Mouse (Mus musculus) MEL (cell line): ENCODE measurements at regions not wholly inside any gene's neighbourhood (a gene's known extent, or its start where the extent isn't known, plus 50 kb on each side); places are given as distances from the start of the nearest gene placed in this dataset.

Source experiments
- BHLHE40 ChIP-seq: IDR thresholded peaks from 2 replicates; pipeline ENCODE4 v1.6.1; 2012; ENCODE audit warnings: low read depth, mild to moderate bottlenecking, inconsistent platforms, low read length, improper control_type of control experiment, borderline replicate concordance
- CHD2 ChIP-seq: IDR thresholded peaks from 2 replicates; pipeline ENCODE4 v1.6.1; 2011; ENCODE audit warnings: low read length, improper control_type of control experiment
- CTCF ChIP-seq, 3 experiments: IDR thresholded peaks in 2 of 3; conservative IDR thresholded peaks in 1 of 3; 2 replicates each; pipeline ENCODE4 v1.5.1; 2011 to 2012; ENCODE audit warnings: low read length in 3 of 3, low read depth in 2 of 3, mild to moderate bottlenecking in 2 of 3, improper control_type of control experiment in 1 of 3, inconsistent platforms in 1 of 3, mixed read lengths in 1 of 3, moderate library complexity in 1 of 3; ENCODE audit not compliant: control insufficient read depth in 1 of 3, insufficient read depth in 1 of 3, poor library complexity in 1 of 3, severe bottlenecking in 1 of 3
- EP300 ChIP-seq, 2 experiments: IDR thresholded peaks; 2 replicates each; pipeline ENCODE4 v1.6.1; 2011; ENCODE audit warnings: improper control_type of control experiment in 2 of 2, low read length in 2 of 2, low read depth in 1 of 2, mild to moderate bottlenecking in 1 of 2
- MAX ChIP-seq: IDR thresholded peaks from 2 replicates; pipeline ENCODE4 v1.6.1; 2011; ENCODE audit warnings: low read length, improper control_type of control experiment
- MYC ChIP-seq: IDR thresholded peaks from 2 replicates; pipeline ENCODE4 v1.6.1; 2011; ENCODE audit warnings: low read depth, mild to moderate bottlenecking, low read length, improper control_type of control experiment, moderate library complexity
- NELFE ChIP-seq: IDR thresholded peaks from 2 replicates; pipeline ENCODE4 v1.6.1; 2011; ENCODE audit warnings: low read depth, low read length, improper control_type of control experiment
- POLR2A ChIP-seq, 2 experiments: IDR thresholded peaks; 2 replicates each; pipeline ENCODE4 v1.6.1; 2011 to 2012; ENCODE audit warnings: low read length in 2 of 2, mild to moderate bottlenecking in 2 of 2, control low read depth in 1 of 2, improper control_type of control experiment in 1 of 2, low read depth in 1 of 2, moderate library complexity in 1 of 2; ENCODE audit not compliant: control insufficient read depth in 1 of 2, insufficient read depth in 1 of 2, poor library complexity in 1 of 2
- UBTF ChIP-seq: IDR thresholded peaks from 2 replicates; pipeline ENCODE4 v1.6.1; 2012; ENCODE audit warnings: low read depth, mild to moderate bottlenecking, inconsistent platforms, low read length, improper control_type of control experiment, moderate library complexity, borderline replicate concordance; ENCODE audit not compliant: insufficient read depth
- ZKSCAN1 ChIP-seq: IDR thresholded peaks from 2 replicates; pipeline ENCODE4 v1.6.1; 2012; ENCODE audit warnings: low read depth, mild to moderate bottlenecking, inconsistent platforms, low read length, improper control_type of control experiment, moderate library complexity

DNA sequence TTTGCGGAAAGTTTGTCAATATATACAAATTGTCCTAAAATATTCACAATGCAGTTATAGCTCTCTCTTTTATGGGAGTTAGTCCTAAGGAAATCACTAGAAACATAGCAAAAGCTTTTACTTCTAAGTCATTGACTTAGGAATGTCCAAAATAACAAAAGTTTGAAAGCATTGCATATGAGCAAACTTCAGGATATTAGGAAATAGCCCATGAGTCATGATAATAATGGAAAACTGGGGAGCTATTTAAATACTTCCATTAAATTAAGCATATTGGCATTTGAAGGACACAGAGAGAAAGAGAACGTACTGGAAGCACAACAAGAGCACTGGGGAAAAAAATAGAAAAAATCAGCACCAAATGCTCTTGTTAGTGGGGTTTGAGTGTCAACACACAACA lies 197.2 kb downstream of the Trib2 start:
- TF ChIP-seq MAX (no peak), CTCF (IDR thresholded peaks at IDR 0.05 in 2 of 3, conservative IDR thresholded peaks at IDR 0.05 in 1 of 3; ENCODE audit: control insufficient read depth in 1 of 3, insufficient read depth in 1 of 3, low read depth in 2 of 3, low read length in 3 of 3, poor library complexity in 1 of 3, severe bottlenecking in 1 of 3) (no peak), ZKSCAN1 (no peak), UBTF (no peak), CHD2 (no peak), MYC (no peak), NELFE (no peak), POLR2A (IDR thresholded peaks at IDR 0.05; ENCODE audit: control insufficient read depth in 1 of 2, insufficient read depth in 1 of 2, low read depth in 1 of 2, low read length in 2 of 2, poor library complexity in 1 of 2) (no peak), BHLHE40 (no peak), EP300 (IDR thresholded peaks at IDR 0.05; ENCODE audit: low read depth in 1 of 2, low read length in 2 of 2) (no peak)
